In genomic region chr4:46532926-46533325, GRCm38 (mm10) we compare ENCODE assay signal across 14 mouse cellular contexts.
"Had no signal": no experiment of that assay in that cellular context is flagged by ENCODE, and none has a peak within 500 bp of the region (broad histone marks: within the 10 kb centered on the region; RNA-seq: fewer than 3 reads in every experiment).

No protein-coding gene starts in this region.

- H3K4me2 ChIP-seq: midbrain, embryonic 13.5 days had no signal

- ATAC-seq: midbrain, embryonic 13.5 days; midbrain, embryonic 16.5 days had no signal

- H3K9me3 ChIP-seq: liver, embryonic 13.5 days; midbrain, embryonic 13.5 days had no signal

- H3K36me3 ChIP-seq: midbrain, embryonic 13.5 days had no signal

- H3K9ac ChIP-seq: liver, embryonic 13.5 days; midbrain, embryonic 13.5 days had no signal

- DNase-seq: kidney, adult 18-20 months; kidney, adult 9 months; kidney, postnatal 14 days; layer of hippocampus, adult 9-11 months; liver, embryonic 13.5 days; lung, adult 2 months; lung, postnatal 14 days; lung, postnatal 4 days; thymus, adult 18-20 months; thymus, postnatal 36 days had no signal

- H3K27ac ChIP-seq: layer of hippocampus, adult 2 months; liver, embryonic 13.5 days; midbrain, embryonic 13.5 days; stomach, postnatal 0 days had no signal

- H3K4me3 ChIP-seq: layer of hippocampus, adult 2 months; liver, embryonic 13.5 days; midbrain, embryonic 13.5 days had no signal
